Mouse (Mus musculus) small intestine, adult 2 months (tissue): ENCODE data around the gene Pcnp.

Source experiments
- CTCF ChIP-seq: fragments of 200-500 bp; IDR thresholded peaks from 2 replicates; pipeline ENCODE4 v1.5.1; 2012; ENCODE audit warnings: low read depth, mild to moderate bottlenecking, control low read depth, inconsistent platforms, low read length, moderate library complexity, mixed read lengths; ENCODE audit not compliant: insufficient replicate concordance, insufficient read length; ENCODE audit errors: extremely low read depth
- POLR2A ChIP-seq: fragments of 200-500 bp; IDR thresholded peaks from 2 replicates; pipeline ENCODE4 v1.6.1; 2012; ENCODE audit warnings: low read depth, mild to moderate bottlenecking, control low read depth, inconsistent platforms, low read length, moderate library complexity

DNA sequence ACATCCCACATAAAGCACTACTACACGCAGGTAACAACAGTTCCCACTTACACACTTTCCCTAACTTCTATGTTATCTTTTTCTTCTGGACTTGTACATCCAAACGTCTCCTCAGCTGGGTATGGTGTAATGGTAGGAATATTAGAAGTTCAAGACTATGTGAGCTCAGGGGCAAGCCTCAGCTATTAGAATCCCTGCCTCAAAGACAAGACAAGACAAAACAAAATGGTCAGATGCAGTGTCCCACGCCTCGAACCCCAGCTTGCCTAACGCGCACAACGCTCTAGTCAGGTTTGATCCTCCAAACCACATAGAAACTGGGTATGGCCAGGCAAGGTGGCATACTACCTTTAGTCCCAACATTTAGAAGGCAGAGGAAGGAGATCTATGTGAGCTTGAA lies 9.9 kb downstream of the Pcnp start:
- TF ChIP-seq POLR2A (no peak), CTCF (no peak)
